Mouse (Mus musculus) fat pad, adult 2 months (tissue): ENCODE data around the gene H13.

ENCODE experiments used
- DNase-seq: peaks from one replicate; pipeline ENCODE4 v3.0.0-alpha.2; 2011; ENCODE audit warnings: low read depth, low spot score; ENCODE audit errors: extremely low read depth

H13 gene

GRCm38 (mm10) chr2:152669256-152669638 lies at the start of gene H13:
Gene H13 (plus strand): TSS chr2:152669461.
- no peak for DNase-seq

GRCm38 (mm10) chr2:152620367-152621134 lies 48.7 kb upstream of the H13 start:
- DNase-seq = no peak

- no peak for DNase-seq
Measured at GRCm38 (mm10) chr2:152622151-152622550, 47.1 kb upstream of the H13 start.

- DNase-seq = no peak
Measured at GRCm38 (mm10) chr2:152622953-152623352, 46.3 kb upstream of the H13 start, which contains the start of gene Defb25. Gene Defb25 (minus strand): TSS chr2:152623053.

GRCm38 (mm10) chr2:152624566-152624965 lies 44.7 kb upstream of the H13 start:
- no peak for DNase-seq

GRCm38 (mm10) chr2:152625256-152625655 lies 44.0 kb upstream of the H13 start:
- DNase-seq = no peak

GRCm38 (mm10) chr2:152626774-152627591 lies 42.3 kb upstream of the H13 start, which contains the start of gene Rem1:
Gene Rem1 (plus strand): TSS chr2:152626951.
- DNase-seq = no peak

- no peak for DNase-seq
Measured at GRCm38 (mm10) chr2:152628066-152628465, 41.2 kb upstream of the H13 start.

- DNase-seq = no peak
Measured at GRCm38 (mm10) chr2:152629239-152629638, 40.0 kb upstream of the H13 start.

- DNase-seq = no peak
Measured at GRCm38 (mm10) chr2:152629904-152630303, 39.4 kb upstream of the H13 start.

- DNase-seq = no peak
Measured at GRCm38 (mm10) chr2:152633334-152633733, 35.9 kb upstream of the H13 start.

- DNase-seq = no peak
Measured at GRCm38 (mm10) chr2:152634311-152634710, 35.0 kb upstream of the H13 start.

GRCm38 (mm10) chr2:152636246-152637005 lies 32.8 kb upstream of the H13 start:
- DNase-seq = no peak

GRCm38 (mm10) chr2:152637006-152637322 lies 32.3 kb upstream of the H13 start:
- no peak for DNase-seq

GRCm38 (mm10) chr2:152637381-152637780 lies 31.9 kb upstream of the H13 start:
- no peak for DNase-seq

GRCm38 (mm10) chr2:152638865-152639264 lies 30.4 kb upstream of the H13 start:
- no peak for DNase-seq

GRCm38 (mm10) chr2:152639406-152640113 lies 29.7 kb upstream of the H13 start:
- DNase-seq = no peak

GRCm38 (mm10) chr2:152652901-152653620 lies 16.2 kb upstream of the H13 start:
- no peak for DNase-seq

- no peak for DNase-seq
Measured at GRCm38 (mm10) chr2:152653874-152654715, 15.2 kb upstream of the H13 start.
